Mouse (Mus musculus) retina, adult 2 months (tissue): ENCODE data around the gene Ctc1.

ENCODE experiments used
- DNase-seq: peaks from one replicate; pipeline ENCODE4 v3.0.0-alpha.2; 2012; ENCODE audit warnings: low read depth, low spot score

Gene Ctc1

DNA sequence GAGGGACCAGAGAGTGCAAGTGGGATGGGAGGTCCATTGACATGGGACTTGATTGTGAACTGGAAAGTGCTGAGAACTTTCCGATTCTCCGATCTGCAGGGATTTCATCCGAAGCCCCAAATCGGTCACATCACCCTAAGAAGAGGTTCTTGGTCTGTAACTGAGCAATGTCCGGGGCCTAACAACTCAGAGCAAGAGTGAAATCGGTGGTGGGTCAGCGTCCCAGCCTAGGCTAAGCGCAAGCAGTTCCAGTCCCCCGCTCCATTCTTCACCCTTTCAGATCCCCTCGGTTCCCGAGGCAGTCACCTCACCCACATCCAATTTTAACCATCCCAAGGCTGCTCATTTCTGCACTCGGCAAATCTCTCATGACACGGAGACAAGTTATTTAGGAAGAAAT lies 54.4 kb downstream of the Ctc1 start:
- DNase-seq: no peak

DNA sequence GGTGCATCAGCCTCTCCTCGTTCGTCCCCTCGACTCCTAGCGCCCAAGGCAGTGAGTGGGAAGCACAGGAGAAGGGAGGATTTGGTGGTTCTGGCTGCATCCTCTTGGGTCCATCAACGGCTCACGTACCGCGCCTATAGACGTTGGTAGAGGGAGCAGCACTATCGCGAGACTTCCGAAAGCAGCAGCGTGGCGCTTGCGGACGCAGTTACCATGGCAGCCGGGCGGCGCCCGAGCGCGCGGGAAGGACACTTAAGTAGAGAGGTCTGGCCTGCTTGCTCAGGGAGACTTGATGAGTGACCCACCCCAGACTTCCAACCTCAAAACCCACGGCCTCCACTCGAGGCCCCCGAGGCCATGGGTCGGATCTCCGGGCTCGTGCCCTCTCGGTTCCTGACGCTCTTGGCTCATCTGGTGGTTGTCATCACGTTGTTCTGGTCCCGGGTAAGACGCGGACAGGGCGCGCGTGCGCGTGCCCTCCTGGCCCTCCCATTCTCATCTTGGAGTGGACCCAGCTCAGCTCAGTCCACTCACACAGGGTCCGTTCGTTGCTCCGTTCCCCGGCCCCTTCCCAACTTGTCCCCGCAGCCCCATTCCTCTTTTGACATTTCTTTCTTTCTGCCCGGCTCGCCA lies 55.0 kb downstream of the Ctc1 start, which contains the start of gene Tmem107:
TSS of gene Tmem107 (plus strand) at position 217 of the 633 bp plus-strand sequence.
- peak; percentile 86 for DNase-seq

DNA sequence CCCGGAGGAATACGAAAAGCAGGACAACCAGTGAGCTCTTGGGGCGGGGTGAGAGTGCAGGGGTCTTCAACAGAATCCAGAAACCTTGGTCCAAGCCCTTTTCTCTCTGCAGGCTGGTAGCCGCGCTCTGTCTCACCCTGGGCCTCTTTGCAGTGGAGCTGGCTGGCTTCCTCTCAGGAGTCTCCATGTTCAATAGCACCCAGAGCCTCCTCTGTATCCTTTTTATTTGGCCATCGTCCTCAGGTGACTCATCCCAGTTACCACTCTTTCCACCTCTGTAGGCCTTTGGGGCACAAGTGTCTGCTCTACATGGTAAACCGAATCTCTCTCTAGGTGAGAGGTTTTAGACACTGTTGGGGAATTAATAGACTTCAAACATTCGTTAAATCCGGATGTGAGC lies 55.6 kb downstream of the Ctc1 start:
- DNase-seq: no peak

DNA sequence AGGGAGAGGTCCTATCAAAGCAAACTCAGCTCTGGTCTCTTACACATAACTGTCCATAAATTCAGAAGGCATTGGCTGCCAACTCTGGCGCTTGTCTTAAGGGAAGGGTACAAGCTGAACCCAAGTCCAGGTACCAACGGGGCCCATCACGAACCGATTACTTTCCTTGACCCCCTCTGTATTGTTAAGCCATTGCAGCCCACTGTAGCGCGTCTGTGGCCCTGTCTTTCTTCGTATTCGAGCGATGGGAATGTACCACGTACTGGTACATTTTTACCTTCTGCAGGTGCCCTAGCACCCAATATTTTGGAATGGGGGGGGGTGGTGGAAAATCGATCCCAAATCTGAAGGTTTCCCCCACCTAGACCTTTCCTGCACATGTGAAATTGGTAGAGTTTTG lies 56.5 kb downstream of the Ctc1 start:
- no peak for DNase-seq

DNA sequence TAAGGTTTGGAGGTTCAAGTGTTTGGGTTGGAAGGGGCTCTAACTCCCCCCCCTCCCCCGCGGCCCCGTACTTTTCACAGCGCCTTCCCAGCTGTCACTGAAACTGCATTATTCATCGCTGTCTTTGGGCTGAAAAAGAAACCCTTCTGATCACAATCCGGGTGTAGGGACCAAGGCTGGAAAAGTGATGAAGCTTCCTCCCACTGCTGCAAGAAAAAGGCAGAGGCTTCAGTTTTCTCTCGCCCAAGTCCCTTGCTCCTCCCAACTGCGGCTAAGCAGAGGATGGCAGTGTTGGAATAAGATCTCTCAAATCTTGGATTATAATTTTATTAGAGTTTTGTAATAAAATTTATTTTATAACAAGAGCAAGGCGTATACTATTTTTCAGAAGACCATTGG lies 57.0 kb downstream of the Ctc1 start:
- DNase-seq: no peak

DNA sequence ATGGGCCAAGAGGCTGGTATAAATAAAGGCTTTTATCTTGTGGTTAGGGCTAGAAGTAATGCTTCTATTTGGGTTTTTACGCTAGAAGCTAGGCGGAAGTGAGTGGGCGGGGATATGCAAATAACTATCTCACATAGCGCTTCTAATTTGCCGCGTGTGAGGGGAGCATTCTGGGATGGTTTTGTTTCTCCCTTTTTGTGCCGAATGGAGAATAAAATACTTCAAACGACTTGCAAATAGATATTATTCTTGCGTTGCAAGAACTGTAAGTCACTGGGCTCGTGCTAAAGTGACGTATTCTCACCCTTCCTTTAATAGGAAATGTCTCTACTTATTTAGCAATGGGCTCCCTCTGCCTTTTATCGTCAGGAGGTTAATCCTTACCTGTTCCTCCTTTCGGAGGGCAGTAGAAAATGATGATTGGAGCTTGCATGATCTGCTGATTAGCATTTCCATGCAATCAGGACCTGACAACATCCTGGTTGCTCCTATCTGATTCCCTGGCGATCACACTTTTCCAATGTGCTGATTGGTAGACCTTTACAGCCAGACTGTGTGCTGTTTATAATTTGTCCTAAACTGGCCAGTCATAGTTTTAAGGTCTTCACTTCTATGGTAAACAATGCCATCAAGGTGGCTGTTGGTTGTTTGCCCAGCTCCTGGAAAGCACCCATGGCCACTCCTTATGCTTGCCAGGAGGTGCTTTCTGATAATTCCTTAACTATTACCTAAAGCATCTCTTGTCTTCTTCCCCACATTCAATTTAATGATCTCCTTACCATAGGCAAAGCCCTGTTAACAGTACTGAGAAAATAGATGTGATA lies 57.6 kb downstream of the Ctc1 start:
- peak; percentile 93 for DNase-seq

DNA sequence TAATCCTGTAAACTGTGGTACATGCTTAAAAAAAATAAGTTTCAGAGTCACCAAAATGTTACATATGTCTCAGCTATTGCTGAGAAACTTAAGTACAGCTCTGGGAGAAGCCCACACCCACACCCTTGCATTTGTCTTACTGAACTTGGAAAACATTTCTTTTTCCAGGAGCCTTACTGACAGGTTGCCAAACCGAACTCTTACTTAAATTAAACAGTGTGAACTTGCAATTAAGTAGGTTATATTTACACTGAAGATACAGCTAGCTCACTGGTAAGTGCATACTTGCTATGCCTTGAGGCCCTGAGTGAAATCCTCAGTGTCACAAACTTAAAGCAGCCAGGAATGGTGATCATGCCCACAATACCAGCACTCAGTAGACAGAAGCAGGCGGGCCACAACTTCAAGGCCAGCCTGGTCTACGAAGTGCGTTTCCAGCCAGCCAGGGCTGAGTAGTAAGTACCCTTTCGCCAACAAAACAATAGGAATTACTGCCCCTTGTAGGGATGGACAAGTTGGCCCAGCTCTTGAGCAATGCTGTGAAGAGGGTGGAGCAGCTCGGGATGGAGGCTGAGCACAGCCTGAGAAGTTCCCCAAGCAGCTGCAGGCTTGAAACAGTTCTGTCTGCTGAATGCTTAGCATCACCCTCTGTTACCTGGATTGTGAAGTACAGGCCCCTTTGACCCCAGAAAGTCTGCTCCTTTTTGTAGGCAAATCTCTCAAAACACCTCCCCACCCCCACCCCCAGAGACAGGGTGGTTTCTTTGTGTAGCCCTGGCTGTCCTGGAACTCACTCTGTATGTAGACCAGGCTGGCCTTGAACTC lies 58.5 kb downstream of the Ctc1 start:
- DNase-seq: no peak

DNA sequence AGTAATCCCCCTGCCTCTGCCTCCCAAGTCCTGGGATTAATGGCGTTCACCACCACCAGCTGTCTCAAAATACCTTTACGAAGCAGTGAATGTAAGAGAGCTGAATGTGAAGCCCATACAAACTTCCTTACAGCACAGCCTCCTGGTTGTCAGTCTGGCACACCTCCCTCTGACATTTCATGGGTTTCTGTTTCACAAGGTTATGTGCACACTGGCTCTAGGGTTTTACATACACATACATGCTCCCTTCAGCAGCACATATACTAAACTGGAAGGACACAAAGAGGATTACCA lies 59.0 kb downstream of the Ctc1 start:
- no peak for DNase-seq

DNA sequence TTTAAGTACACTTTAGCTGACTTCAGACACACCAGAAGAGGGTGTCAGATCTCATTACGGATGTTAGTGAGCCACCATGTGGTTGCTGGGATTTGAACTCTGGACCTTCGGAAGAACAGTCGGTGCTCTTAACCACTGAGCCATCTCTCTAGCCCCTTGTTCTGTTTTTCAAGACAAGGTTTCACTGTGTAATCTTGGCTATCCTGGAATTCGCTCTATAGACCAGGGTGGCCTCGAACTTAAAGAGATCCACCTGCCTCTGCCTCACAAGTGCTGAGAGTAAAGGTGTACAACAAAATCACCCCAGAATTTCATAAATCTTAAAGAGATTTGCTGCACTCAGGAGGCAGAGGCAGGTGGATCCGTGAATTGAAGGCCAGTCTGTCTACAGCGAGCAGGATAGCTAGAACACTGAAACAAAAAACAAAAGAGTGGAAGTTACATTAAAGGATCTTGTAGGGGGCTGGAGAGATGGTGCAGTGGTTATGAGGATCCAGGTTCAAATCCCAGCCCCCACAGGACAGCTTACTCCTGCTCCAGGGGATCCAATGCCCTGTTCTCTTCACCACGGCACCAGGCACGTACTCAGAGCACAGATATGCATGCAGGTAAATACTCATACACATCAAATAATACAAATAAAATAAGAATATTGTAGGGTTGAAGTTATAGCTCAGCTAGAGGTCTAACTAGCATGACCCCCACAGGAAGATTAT lies 60.2 kb downstream of the Ctc1 start:
- DNase-seq: no peak

DNA sequence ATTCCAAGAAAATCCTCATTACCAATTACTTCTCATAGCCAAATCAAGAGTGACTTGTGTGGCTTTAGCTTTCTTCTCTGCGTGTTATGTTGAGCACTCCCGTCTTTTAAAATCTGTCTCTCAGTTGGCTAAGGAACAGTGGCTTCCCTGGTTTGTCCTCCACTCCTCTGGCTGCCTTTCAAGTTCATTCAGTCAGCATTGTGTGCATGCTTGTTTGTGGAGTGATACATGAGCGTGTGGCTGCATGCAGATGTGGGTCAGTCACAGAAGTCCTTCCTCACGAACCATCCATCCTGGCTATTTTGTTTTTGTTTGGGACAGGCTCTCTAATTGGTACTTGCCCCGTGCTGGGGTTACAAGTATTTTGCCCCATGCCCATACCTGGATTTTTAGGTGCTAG lies 60.9 kb downstream of the Ctc1 start:
- DNase-seq: no peak

DNA sequence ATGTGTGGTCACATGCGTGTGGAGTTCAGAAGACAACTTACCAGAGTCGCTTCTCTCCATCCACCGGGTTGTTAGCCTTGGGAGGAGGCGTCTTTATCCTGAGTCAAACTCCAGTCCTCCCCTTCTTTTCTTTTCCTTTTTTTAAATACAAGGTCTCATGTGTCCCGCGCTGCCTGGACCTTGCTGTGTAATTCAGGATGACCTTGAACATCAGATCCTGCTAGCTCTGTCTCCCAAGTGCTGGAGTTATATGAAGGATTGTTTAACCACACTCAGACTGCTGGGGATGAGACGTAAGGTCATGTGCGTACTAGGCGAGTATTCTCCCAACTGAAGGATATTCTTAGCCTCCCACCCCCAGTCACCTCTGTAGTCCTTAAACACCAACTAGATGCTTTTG lies 61.6 kb downstream of the Ctc1 start:
- no peak for DNase-seq

DNA sequence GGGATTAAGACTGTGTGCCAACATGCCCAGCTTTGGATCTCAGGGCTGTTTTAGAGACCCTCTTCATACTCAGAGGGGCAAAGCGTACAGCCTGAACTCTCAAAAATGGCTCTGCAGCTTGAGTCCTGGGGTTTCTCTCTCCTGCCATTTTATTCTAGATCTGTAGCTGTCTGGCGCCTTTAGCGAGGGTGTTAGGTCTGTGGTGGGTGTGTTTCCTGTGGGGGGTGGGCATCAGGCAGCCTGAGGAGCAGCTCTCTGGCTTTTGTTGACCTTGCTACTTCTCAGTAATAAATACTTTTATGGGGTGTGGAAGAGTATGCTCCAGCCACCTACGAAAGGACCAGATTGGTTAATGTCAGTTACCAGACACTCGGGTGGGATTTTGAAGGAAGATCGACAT lies 62.3 kb downstream of the Ctc1 start:
- no peak for DNase-seq

DNA sequence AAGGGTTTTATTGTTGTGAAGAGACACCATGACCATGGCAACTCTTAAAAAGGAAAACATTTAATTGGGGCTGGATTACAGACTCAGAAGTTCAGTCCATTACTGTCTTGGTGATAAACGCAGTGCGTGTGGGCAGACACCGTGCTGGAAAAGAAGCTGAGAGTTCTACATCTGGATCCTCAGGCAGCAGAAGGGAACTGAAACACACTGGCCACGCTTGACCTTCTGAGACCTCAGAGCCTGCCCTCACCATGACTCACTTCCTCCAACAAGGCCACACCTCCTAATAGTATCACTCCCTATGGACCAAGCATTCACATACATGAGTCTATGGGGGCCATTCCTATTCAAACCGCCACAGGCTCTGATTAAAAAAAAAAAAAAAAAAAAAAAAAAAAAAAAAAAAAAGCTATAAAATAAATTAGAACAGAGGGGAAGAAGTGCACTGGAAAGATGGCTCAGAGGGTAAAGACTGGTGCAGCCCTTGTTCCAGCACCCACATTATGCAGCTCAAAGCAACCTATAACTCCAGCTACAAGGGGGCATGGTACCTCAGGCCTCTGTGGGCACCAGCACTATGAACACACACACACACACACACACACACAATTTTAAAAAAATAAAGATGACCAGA lies 63.2 kb downstream of the Ctc1 start:
- no peak for DNase-seq

DNA sequence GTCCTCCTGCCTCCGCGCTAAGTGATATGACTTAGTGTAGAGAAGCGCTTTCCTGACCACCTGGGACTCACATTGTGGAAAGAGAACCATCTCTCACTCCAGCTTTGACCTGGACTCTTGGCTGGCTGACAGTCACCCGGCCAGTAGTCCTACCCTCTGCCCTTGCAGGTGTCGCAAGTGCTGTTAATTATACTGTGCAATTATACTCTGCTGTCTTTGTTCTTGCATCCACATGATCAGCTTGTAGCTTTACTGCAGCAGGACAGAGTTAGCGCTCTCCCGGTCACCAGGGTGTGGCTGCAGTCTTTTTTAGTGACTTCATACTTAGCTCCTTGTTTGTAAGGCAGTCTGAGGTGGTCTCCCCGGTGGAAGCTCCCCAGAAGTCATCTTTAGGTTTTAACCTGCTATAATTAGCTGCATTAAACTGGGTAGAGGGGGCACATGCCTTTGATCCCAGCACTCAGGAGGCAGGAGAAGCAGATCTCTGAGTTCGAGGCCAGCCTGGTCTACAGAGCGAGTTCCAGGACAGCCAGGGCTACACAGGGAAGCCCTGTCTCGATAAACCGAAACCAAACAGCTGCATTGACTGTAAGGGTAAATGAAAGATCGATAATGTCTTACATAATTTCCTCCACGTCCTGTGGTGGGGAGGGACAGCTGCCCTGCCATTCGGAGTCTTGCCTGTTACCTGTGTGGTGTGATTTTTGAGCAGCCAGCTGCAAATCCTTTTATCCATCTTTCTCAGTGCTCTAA lies 64.6 kb downstream of the Ctc1 start:
- no peak for DNase-seq

DNA sequence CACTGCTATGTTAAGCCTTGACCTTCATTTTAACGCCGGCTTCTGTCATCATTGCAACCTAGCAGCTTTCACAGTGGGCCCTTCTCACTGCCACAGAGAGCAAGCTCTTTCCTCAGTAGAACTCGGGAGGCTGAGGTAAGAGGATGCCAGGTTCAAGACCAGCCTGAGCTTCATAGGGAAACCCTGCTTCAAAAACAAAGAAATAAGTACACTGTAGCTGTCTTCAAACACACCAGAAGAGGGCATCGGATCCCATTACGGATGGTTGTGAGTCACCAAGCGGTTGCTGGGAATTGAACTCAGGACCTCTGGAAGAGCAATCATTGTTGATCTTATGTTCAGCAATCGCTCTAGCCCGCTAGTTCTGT lies 65.1 kb downstream of the Ctc1 start:
- no peak for DNase-seq

DNA sequence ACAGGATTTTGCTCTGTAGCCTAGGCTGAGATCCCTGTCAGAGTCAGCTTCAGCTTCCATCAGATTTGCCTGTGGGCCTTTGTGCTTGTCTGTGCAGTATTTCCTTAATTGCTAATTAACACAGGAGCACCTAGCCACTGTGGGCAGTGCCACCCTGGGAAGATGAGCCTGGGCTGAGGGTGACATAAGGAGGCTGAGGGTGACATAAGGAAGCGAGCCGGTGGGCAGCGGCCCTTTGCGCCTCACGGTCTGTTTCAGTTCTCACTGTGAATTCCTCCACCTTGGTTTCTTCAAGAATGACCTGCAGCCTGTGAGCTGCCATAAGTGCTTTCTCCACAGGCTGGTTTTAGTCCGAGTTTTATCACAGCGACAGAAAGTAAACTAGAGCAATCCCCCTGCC lies 65.9 kb downstream of the Ctc1 start:
- no peak for DNase-seq

DNA sequence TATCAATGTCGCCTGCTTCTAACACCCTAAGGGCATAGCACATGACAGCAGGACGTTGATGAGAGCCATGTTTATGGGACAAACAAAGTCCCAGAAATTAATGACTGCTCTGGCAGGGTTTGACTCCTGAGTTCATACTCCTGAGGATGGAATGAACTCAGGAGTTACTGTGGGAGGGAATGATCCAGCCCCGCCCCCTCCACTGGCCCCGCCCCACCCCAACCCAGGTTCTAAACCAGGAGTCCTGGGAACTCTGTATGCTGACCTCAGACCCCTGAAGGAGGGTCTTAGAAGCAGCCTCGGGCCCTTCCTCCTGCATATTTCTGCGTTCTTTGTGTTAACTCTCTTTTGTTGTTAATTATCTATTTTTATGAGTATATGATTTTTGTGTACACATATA lies 69.9 kb downstream of the Ctc1 start:
- no peak for DNase-seq
